Mouse (Mus musculus): Measurements from ENCODE around the gene Olfr1019. TPM values are rescaled to one million over a fixed set of nuclear protein-coding genes. Genes with fewer than 3 reads are reported as not detected.

Olfr1019 gene
- total RNA-seq (2021) = not detected
- long read RNA-seq, experiment 1 = 0 reads
- long read RNA-seq, experiment 2 = 0 reads

- no peak for DNase-seq (ENCODE audit: low spot score in 2 of 2)
Measured at GRCm38 (mm10) chr2:85845383-85845782, at the start of gene Olfr1019. Gene Olfr1019 (minus strand): TSS chr2:85845483.

- DNase-seq (ENCODE audit: low spot score in 2 of 2) = no peak
Measured at GRCm38 (mm10) chr2:85885340-85885739, 40.1 kb upstream of the Olfr1019 start, which contains the start of gene Olfr1023. Gene Olfr1023 (plus strand): TSS chr2:85885640.

- DNase-seq (ENCODE audit: low spot score in 2 of 2) = no peak
Measured at GRCm38 (mm10) chr2:85868294-85868693, 23.0 kb upstream of the Olfr1019 start, which contains the start of gene Olfr1022. Gene Olfr1022 (plus strand): TSS chr2:85868594.

- DNase-seq (ENCODE audit: low spot score in 2 of 2) = no peak
Measured at GRCm38 (mm10) chr2:85846730-85847129, 1.4 kb upstream of the Olfr1019 start, which contains the start of gene Olfr1020. Gene Olfr1020 (plus strand): TSS chr2:85847030.

- DNase-seq (ENCODE audit: low spot score in 2 of 2) = no peak
Measured at GRCm38 (mm10) chr2:85818179-85818578, 27.1 kb downstream of the Olfr1019 start, which contains the start of gene Olfr1018. Gene Olfr1018 (plus strand): TSS chr2:85818479.

GRCm38 (mm10) chr2:85804501-85804900 lies 40.8 kb downstream of the Olfr1019 start:
- no peak for DNase-seq (ENCODE audit: low spot score in 2 of 2)

GRCm38 (mm10) chr2:85802444-85802843 lies 42.8 kb downstream of the Olfr1019 start, which contains the start of gene Olfr1016:
Gene Olfr1016 (minus strand): TSS chr2:85802544.
- DNase-seq (ENCODE audit: low spot score in 2 of 2) = no peak

- no peak for DNase-seq (ENCODE audit: low spot score in 2 of 2)
Measured at GRCm38 (mm10) chr2:85792331-85792730, 53.0 kb downstream of the Olfr1019 start.

Other genes with a start within 250 kb of the Olfr1019 start
- not detected for gene Olfr1000, start 233.6 kb downstream of the Olfr1019 start, total RNA-seq (2021)
- gene Olfr1002, start 194.8 kb downstream of the Olfr1019 start, total RNA-seq (2021) = not detected
- gene Olfr154, start 181.0 kb downstream of the Olfr1019 start, total RNA-seq (2021) = not detected
- not detected for gene Olfr1006, start 166.7 kb downstream of the Olfr1019 start, total RNA-seq (2021)
- gene Olfr1008, start 156.1 kb downstream of the Olfr1019 start, total RNA-seq (2021) = not detected
- not detected for gene Olfr1009, start 130.1 kb downstream of the Olfr1019 start, total RNA-seq (2021)
- gene Olfr1012, start 82.7 kb downstream of the Olfr1019 start, total RNA-seq (2021) = not detected
- not detected for gene Olfr1013, start 78.4 kb downstream of the Olfr1019 start, total RNA-seq (2021)
- not detected for gene Olfr1014, start 72.8 kb downstream of the Olfr1019 start, total RNA-seq (2021)
- gene Olfr1015, start 63.5 kb downstream of the Olfr1019 start, total RNA-seq (2021) = not detected
- not detected for gene Olfr1016, start 42.9 kb downstream of the Olfr1019 start, total RNA-seq (2021)
- gene Olfr1018, start 27.0 kb downstream of the Olfr1019 start, total RNA-seq (2021) = not detected
- not detected for gene Olfr1020, start 1.5 kb upstream of the Olfr1019 start, total RNA-seq (2021)
- gene Olfr1022, start 23.1 kb upstream of the Olfr1019 start, total RNA-seq (2021) = not detected
- not detected for gene Olfr1023, start 40.2 kb upstream of the Olfr1019 start, total RNA-seq (2021)
- gene Olfr1024, start 59.6 kb upstream of the Olfr1019 start, total RNA-seq (2021) = not detected
- not detected for gene Olfr1025-ps1, start 69.7 kb upstream of the Olfr1019 start, total RNA-seq (2021)
- gene Olfr1026, start 76.1 kb upstream of the Olfr1019 start, total RNA-seq (2021) = not detected
- not detected for gene Olfr1028, start 105.0 kb upstream of the Olfr1019 start, total RNA-seq (2021)
- gene Olfr1029, start 128.4 kb upstream of the Olfr1019 start, total RNA-seq (2021) = not detected
- not detected for gene Olfr1030, start 133.8 kb upstream of the Olfr1019 start, total RNA-seq (2021)
- not detected for gene Olfr1031, start 144.8 kb upstream of the Olfr1019 start, total RNA-seq (2021)
- not detected for gene Olfr1032, start 160.1 kb upstream of the Olfr1019 start, total RNA-seq (2021)
- not detected for gene Olfr1033, start 175.2 kb upstream of the Olfr1019 start, total RNA-seq (2021)
- not detected for gene Olfr1034, start 200.4 kb upstream of the Olfr1019 start, total RNA-seq (2021)
- not detected for gene Olfr1036, start 228.5 kb upstream of the Olfr1019 start, total RNA-seq (2021)
- gene Olfr1037, start 241.9 kb upstream of the Olfr1019 start, total RNA-seq (2021) = not detected